Mouse (Mus musculus): ENCODE measurements at regions not wholly inside any gene's neighbourhood (a gene's known extent, or its start where the extent isn't known, plus 50 kb on each side); places are given as distances from the start of the nearest gene placed in this dataset.

- intact Hi-C loops (cut with DNase I) = no loop called here
- DNase-seq = no peak
These were observed 124.5 kb upstream of the Pdzrn3 start for GRCm38 (mm10) chr6:101502149-101502548.

- intact Hi-C loops (cut with DNase I) = no loop called here
- DNase-seq = no peak
These were observed 124.0 kb upstream of the Pdzrn3 start for GRCm38 (mm10) chr6:101501716-101502115.

- intact Hi-C loops (cut with DNase I) = no loop called here
- no peak for DNase-seq
These were observed 122.5 kb upstream of the Pdzrn3 start for GRCm38 (mm10) chr6:101500202-101500601.

- intact Hi-C loops (cut with DNase I) = no loop called here
- no peak for DNase-seq
These were observed 110.8 kb upstream of the Pdzrn3 start for GRCm38 (mm10) chr6:101488466-101488865.

GRCm38 (mm10) chr6:101484526-101485287 is 107.0 kb upstream of the Pdzrn3 start:
- intact Hi-C loops (cut with DNase I) = no loop called here
- DNase-seq = no peak

- intact Hi-C loops (cut with DNase I) = no loop called here
- DNase-seq = peak; percentile 32 to 33
These were observed 105.2 kb upstream of the Pdzrn3 start for GRCm38 (mm10) chr6:101482635-101483465.

- intact Hi-C loops (cut with DNase I) = loop anchor here (10.0 kb wide), 1 partner anchor 89 kb away; no protein-coding TSS in a partner anchor
- DNase-seq = no peak
These were observed 96.3 kb upstream of the Pdzrn3 start for GRCm38 (mm10) chr6:101473956-101474355.

- DNase-seq = peak; percentile 17 to 28
These were observed 95.7 kb upstream of the Pdzrn3 start for GRCm38 (mm10) chr6:101473257-101473925.

GRCm38 (mm10) chr6:101464910-101465309 is 87.2 kb upstream of the Pdzrn3 start:
- DNase-seq = no peak
- intact Hi-C loops (cut with DNase I) = no loop called here

More at GRCm38 (mm10) chr6:101473257-101473925, 95.7 kb upstream of the Pdzrn3 start:
- intact Hi-C loops (cut with DNase I) = loop anchor here (10.0 kb wide), 1 partner anchor 89 kb away; no protein-coding TSS in a partner anchor

GRCm38 (mm10) chr6:101463812-101464320 is 86.2 kb upstream of the Pdzrn3 start:
- intact Hi-C loops (cut with DNase I) = no loop called here

GRCm38 (mm10) chr6:101446720-101447119 is 69.0 kb upstream of the Pdzrn3 start:
- DNase-seq = no peak
- intact Hi-C loops (cut with DNase I) = no loop called here

More at GRCm38 (mm10) chr6:101463812-101464320, 86.2 kb upstream of the Pdzrn3 start:
- no peak for DNase-seq

- intact Hi-C loops (cut with DNase I) = no loop called here
- no peak for DNase-seq
These were observed 68.6 kb upstream of the Pdzrn3 start for GRCm38 (mm10) chr6:101446316-101446715.

GRCm38 (mm10) chr6:101432769-101433168 is 55.1 kb upstream of the Pdzrn3 start:
- intact Hi-C loops (cut with DNase I) = no loop called here
- no peak for DNase-seq

- intact Hi-C loops (cut with DNase I) = no loop called here
- DNase-seq = no peak
These were observed 51.9 kb upstream of the Pdzrn3 start for GRCm38 (mm10) chr6:101429634-101430033.
